8 mouse cellular contexts compared by ENCODE assay signal in genomic region chrX:106011465-106012159, GRCm38 (mm10). TPM values are rescaled to one million over a fixed set of nuclear protein-coding genes. Genes with fewer than 3 reads are reported as not detected.
DNase-seq lines count a peak whose midpoint lies in the region; ATAC-seq lines count a peak whose summit lies in the region.

Magt1 (minus strand) TSS chrX:106011906.

- no peaks in the 10 kb centered on the region for H3K36me3 ChIP-seq in heart, embryonic 12.5 days
- H3K36me3 ChIP-seq in liver, embryonic 12.5 days: 0 out of 2 replicates have a peak, but pooled peaks cover 2% of the 10 kb centered on the region
- no peaks in the 10 kb centered on the region for H3K36me3 ChIP-seq in stomach, embryonic 15.5 days

- ATAC-seq in erythroid progenitor cell, adult 5-6 weeks (replicated peaks; ENCODE audit: low FRiP score, poor library complexity, severe bottlenecking): peak; percentile 95
- peak; percentile 97 for ATAC-seq in heart, embryonic 12.5 days (ENCODE audit: insufficient number of reproducible peaks, low FRiP score)
- peak; percentile 95 for ATAC-seq in liver, embryonic 12.5 days
- peak; percentile 94 for ATAC-seq in stomach, embryonic 15.5 days (ENCODE audit: insufficient read depth, low FRiP score, low read depth)

- peaks cover 8% of the 10 kb centered on the region for H3K4me1 ChIP-seq in heart, embryonic 12.5 days (replicated peaks)
- H3K4me1 ChIP-seq in liver, embryonic 12.5 days: peaks cover 19% of the 10 kb centered on the region
- H3K4me1 ChIP-seq in stomach, embryonic 15.5 days: no peaks in the 10 kb centered on the region

- no peaks in the 10 kb centered on the region for H3K27me3 ChIP-seq in heart, embryonic 12.5 days (replicated peaks)
- H3K27me3 ChIP-seq in liver, embryonic 12.5 days (replicated peaks): no peaks in the 10 kb centered on the region
- H3K27me3 ChIP-seq in stomach, embryonic 15.5 days (replicated peaks): no peaks in the 10 kb centered on the region

- peak within 1 kb of the TSS; percentile 81 for H3K9ac ChIP-seq in heart, embryonic 12.5 days
- peak within 1 kb of the TSS; percentile 72 for H3K9ac ChIP-seq in liver, embryonic 12.5 days
- peak within 1 kb of the TSS; percentile 48; the same call in 1 of the 2 replicates for H3K9ac ChIP-seq in stomach, embryonic 15.5 days

- peak within 1 kb of the TSS; percentile 91 for H3K27ac ChIP-seq in heart, embryonic 12.5 days (ENCODE audit: poor library complexity, severe bottlenecking)
- H3K27ac ChIP-seq in liver, embryonic 12.5 days: peak within 1 kb of the TSS; percentile 90
- H3K27ac ChIP-seq in stomach, embryonic 15.5 days: peak within 1 kb of the TSS; percentile 93

- peak within 1 kb of the TSS; percentile 69 for H3K4me3 ChIP-seq in heart, embryonic 12.5 days
- peak within 1 kb of the TSS; percentile 68 for H3K4me3 ChIP-seq in liver, embryonic 12.5 days
- H3K4me3 ChIP-seq in stomach, embryonic 15.5 days (replicated peaks): peak within 1 kb of the TSS; percentile 59

- 12% methylated on average over 45 of the region's 45 CpGs for WGBS in heart, embryonic 12.5 days
- 11% methylated on average over 45 of the region's 45 CpGs for WGBS in liver, embryonic 12.5 days (ENCODE audit: insufficient replicate concordance)
- WGBS in stomach, embryonic 15.5 days: 20% methylated on average over 45 of the region's 45 CpGs

- peak within 1 kb of the TSS; percentile 61 for H3K4me2 ChIP-seq in heart, embryonic 12.5 days
- peak within 1 kb of the TSS; percentile 70 for H3K4me2 ChIP-seq in liver, embryonic 12.5 days
- peak within 1 kb of the TSS; percentile 50 for H3K4me2 ChIP-seq in stomach, embryonic 15.5 days

- peak; percentile 93 for DNase-seq in CD4-positive helper T cell, adult 2 months (ENCODE audit: low read depth, low spot score)
- peak; percentile 82 for DNase-seq in brain, embryonic 18.5 days (ENCODE audit: low read depth, low spot score)
- DNase-seq in kidney, postnatal 10 days: peak; percentile 92
- DNase-seq in natural killer cell, adult 2 months (ENCODE audit: low spot score in 2 of 2): peak; percentile 75 to 86

- no peaks in the 10 kb centered on the region for H3K9me3 ChIP-seq in heart, embryonic 12.5 days (replicated peaks)
- H3K9me3 ChIP-seq in liver, embryonic 12.5 days (replicated peaks): no peaks in the 10 kb centered on the region
- no peaks in the 10 kb centered on the region for H3K9me3 ChIP-seq in stomach, embryonic 15.5 days

RNA-seq across cellular contexts. Expression of gene Magt1, which starts in this region (rescaled TPM):
- total RNA-seq in erythroid progenitor cell, adult 5-6 weeks (2015; ENCODE audit: low replicate concordance): 16.6 and 18.4 TPM in 2 replicates
- 20.3 and 37.4 TPM in 2 replicates for total RNA-seq in erythroid progenitor cell, adult 5-6 weeks (2017; ENCODE audit: low replicate concordance)
- polyA plus RNA-seq in heart, embryonic 12.5 days (2016; fragmentation: Nextera tagmentation; extraction: Ambion mirVana): 52.3 and 54.1 TPM in 2 replicates
- polyA plus RNA-seq in liver, embryonic 12.5 days (2016; fragmentation: Nextera tagmentation; extraction: Ambion mirVana): 35.4 and 36.3 TPM in 2 replicates
- 74.3 and 79.6 TPM in 2 replicates for polyA plus RNA-seq in stomach, embryonic 15.5 days (2015; fragmentation: Nextera tagmentation; extraction: Ambion mirVana)

Comparison
In these comparisons a context has a peak if more than half of its experiments do, and no peak if none do; other contexts are left out.
1. Peak in every context shown above with its lines: DNase-seq, ATAC-seq, H3K4me3 ChIP-seq and H3K27ac ChIP-seq.